Mouse (Mus musculus) heart, embryonic 13.5 days (tissue): ENCODE measurements at regions not wholly inside any gene's neighbourhood (a gene's known extent, or its start where the extent isn't known, plus 50 kb on each side); places are given as distances from the start of the nearest gene placed in this dataset.
A peak's percentile ranks its signal among the peaks of the same experiment; 100 is the strongest.

Experiments used
- ATAC-seq: fragments of 200-750 bp; cut with Nextera tagmentation; 2 replicates; pipeline ENCODE4 v1.8.0; 2017; ENCODE audit warnings: moderate TSS enrichment; ENCODE audit not compliant: insufficient number of reproducible peaks, low FRiP score, low TSS enrichment; ENCODE audit errors: extremely low read depth
- H3K27ac ChIP-seq: fragments of 300-500 bp; sonication (generic); replicated peaks from 2 replicates; pipeline ENCODE4 v1.5.1; 2015; ENCODE audit warnings: moderate library complexity, mild to moderate bottlenecking, inconsistent platforms
- H3K27me3 ChIP-seq: fragments of 300-500 bp; sonication (generic); replicated peaks from 2 replicates; pipeline ENCODE4 v1.6.1; 2015; ENCODE audit warnings: mild to moderate bottlenecking, inconsistent platforms
- H3K36me3 ChIP-seq: fragments of 300-500 bp; sonication (generic); 2 replicates; pipeline ENCODE4 v1.6.1; 2015; ENCODE audit warnings: mild to moderate bottlenecking, inconsistent platforms
- H3K4me1 ChIP-seq: fragments of 300-500 bp; sonication (generic); 2 replicates; pipeline ENCODE4 v1.6.1; 2015; ENCODE audit warnings: inconsistent platforms
- H3K4me2 ChIP-seq: fragments of 300-500 bp; sonication (generic); 2 replicates; pipeline ENCODE4 v1.6.1; 2015; ENCODE audit warnings: inconsistent platforms, mild to moderate bottlenecking, moderate library complexity
- H3K4me3 ChIP-seq: fragments of 300-500 bp; sonication (generic); 2 replicates; pipeline ENCODE4 v1.5.1; 2015; ENCODE audit warnings: moderate library complexity, mild to moderate bottlenecking, inconsistent platforms
- H3K9ac ChIP-seq: fragments of 300-500 bp; sonication (generic); 2 replicates; pipeline ENCODE4 v1.6.1; 2015; ENCODE audit warnings: inconsistent platforms, mild to moderate bottlenecking, moderate library complexity
- H3K9me3 ChIP-seq: fragments of 300-500 bp; sonication (generic); 2 replicates; pipeline ENCODE4 v1.6.1; 2016; ENCODE audit warnings: inconsistent platforms
- WGBS: fragments of 180-500 bp; shearing (Covaris S2); methylation state at CpG from one replicate; pipeline ENCODE4 v1.1.7; 2015; ENCODE audit warnings: mixed read lengths; 5-methylcytosine and 5-hydroxymethylcytosine counted together

- Histone ChIP-seq H3K27ac (peak overlapping the region; percentile 69), H3K4me1 (peaks cover 15% of the 10 kb centered on the region), H3K4me2 (peak overlapping the region; percentile 4; the same call in 1 of the 2 replicates), H3K9me3 (no peaks in the 10 kb centered on the region), H3K36me3 (no peaks in the 10 kb centered on the region), H3K27me3 (no peaks in the 10 kb centered on the region), H3K4me3 (no peak overlapping the region), H3K9ac (no peak overlapping the region)
- WGBS = 40% methylated on average over 5 of the region's 5 CpGs
- no peak for ATAC-seq
Observed at GRCm38 (mm10) chr14:86443921-86444835, 696.9 kb downstream of the Diaph3 start.

GRCm38 (mm10) chr14:86441895-86442679 lies 698.9 kb downstream of the Diaph3 start:
- no peaks in the 10 kb centered on the region for H3K36me3 ChIP-seq
- no peak overlapping the region for H3K4me3 ChIP-seq
- H3K9me3 ChIP-seq = no peaks in the 10 kb centered on the region
- no peak overlapping the region for H3K27ac ChIP-seq
- no peaks in the 10 kb centered on the region for H3K27me3 ChIP-seq
- no peak for ATAC-seq
- WGBS = 79% methylated on average over 9 of the region's 9 CpGs
- H3K4me2 ChIP-seq = no peak overlapping the region
- H3K9ac ChIP-seq = no peak overlapping the region
- H3K4me1 ChIP-seq = peaks cover 16% of the 10 kb centered on the region

GRCm38 (mm10) chr14:86437383-86437782 lies 703.7 kb downstream of the Diaph3 start:
- Histone ChIP-seq H3K9me3 (no peaks in the 10 kb centered on the region), H3K9ac (no peak overlapping the region), H3K4me1 (0 out of 2 replicates have a peak, but pooled peaks cover 2% of the 10 kb centered on the region), H3K27me3 (no peaks in the 10 kb centered on the region), H3K4me3 (no peak overlapping the region), H3K4me2 (no peak overlapping the region), H3K27ac (no peak overlapping the region), H3K36me3 (no peaks in the 10 kb centered on the region)
- WGBS = 67% methylated on average over 3 of the region's 3 CpGs
- no peak for ATAC-seq

GRCm38 (mm10) chr14:86435345-86435744 lies 705.7 kb downstream of the Diaph3 start:
- no peaks in the 10 kb centered on the region for H3K27me3 ChIP-seq
- 89% methylated on average over 2 of the region's 2 CpGs for WGBS
- no peak overlapping the region for H3K27ac ChIP-seq
- H3K4me2 ChIP-seq = no peak overlapping the region
- 0 out of 2 replicates have a peak, but pooled peaks cover 2% of the 10 kb centered on the region for H3K4me1 ChIP-seq
- no peak for ATAC-seq
- no peak overlapping the region for H3K9ac ChIP-seq
- H3K9me3 ChIP-seq = no peaks in the 10 kb centered on the region
- no peaks in the 10 kb centered on the region for H3K36me3 ChIP-seq
- H3K4me3 ChIP-seq = no peak overlapping the region

GRCm38 (mm10) chr14:86431215-86431816 lies 709.7 kb downstream of the Diaph3 start:
- H3K27ac ChIP-seq = no peak overlapping the region

GRCm38 (mm10) chr14:86421881-86422280 lies 719.2 kb downstream of the Diaph3 start:
- 70% methylated on average over 5 of the region's 5 CpGs for WGBS
- Histone ChIP-seq H3K27ac (no peak overlapping the region), H3K9ac (no peak overlapping the region), H3K4me2 (no peak overlapping the region), H3K4me1 (no peaks in the 10 kb centered on the region), H3K4me3 (no peak overlapping the region), H3K9me3 (no peaks in the 10 kb centered on the region), H3K36me3 (no peaks in the 10 kb centered on the region), H3K27me3 (no peaks in the 10 kb centered on the region)
- no peak for ATAC-seq

More at GRCm38 (mm10) chr14:86431215-86431816, 709.7 kb downstream of the Diaph3 start:
- no peaks in the 10 kb centered on the region for H3K27me3 ChIP-seq
- H3K36me3 ChIP-seq = no peaks in the 10 kb centered on the region
- H3K4me3 ChIP-seq = no peak overlapping the region
- H3K9me3 ChIP-seq = no peaks in the 10 kb centered on the region
- no peak overlapping the region for H3K9ac ChIP-seq
- no peak for ATAC-seq
- WGBS = 68% methylated on average over 6 of the region's 6 CpGs
- H3K4me1 ChIP-seq = no peaks in the 10 kb centered on the region
- no peak overlapping the region for H3K4me2 ChIP-seq

- Histone ChIP-seq H3K9ac (no peak overlapping the region), H3K4me1 (no peaks in the 10 kb centered on the region), H3K4me3 (no peak overlapping the region), H3K9me3 (no peaks in the 10 kb centered on the region), H3K4me2 (no peak overlapping the region), H3K27me3 (no peaks in the 10 kb centered on the region), H3K36me3 (no peaks in the 10 kb centered on the region), H3K27ac (no peak overlapping the region)
- 76% methylated on average over 3 of the region's 3 CpGs for WGBS
- no peak for ATAC-seq
Observed at GRCm38 (mm10) chr14:86419959-86420598, 721.0 kb downstream of the Diaph3 start.

GRCm38 (mm10) chr14:86396876-86397275 lies 744.2 kb downstream of the Diaph3 start:
- 93% methylated on average over 3 of the region's 3 CpGs for WGBS
- Histone ChIP-seq H3K9ac (no peak overlapping the region), H3K9me3 (no peaks in the 10 kb centered on the region), H3K27me3 (peaks cover 16% of the 10 kb centered on the region), H3K36me3 (no peaks in the 10 kb centered on the region), H3K27ac (no peak overlapping the region), H3K4me2 (no peak overlapping the region), H3K4me3 (no peak overlapping the region), H3K4me1 (peaks cover 6% of the 10 kb centered on the region)
- ATAC-seq = no peak

GRCm38 (mm10) chr14:86395951-86396361 lies 745.1 kb downstream of the Diaph3 start:
- peaks cover 16% of the 10 kb centered on the region for H3K27me3 ChIP-seq
- no peak overlapping the region for H3K27ac ChIP-seq
- H3K9ac ChIP-seq = peak overlapping the region; percentile 54; the same call in 1 of the 2 replicates
- H3K36me3 ChIP-seq = no peaks in the 10 kb centered on the region
- peaks cover 6% of the 10 kb centered on the region for H3K4me1 ChIP-seq
- H3K4me2 ChIP-seq = peak overlapping the region; percentile 65
- H3K4me3 ChIP-seq = peak overlapping the region; percentile 35
- H3K9me3 ChIP-seq = no peaks in the 10 kb centered on the region
- no peak for ATAC-seq
- 13% methylated on average over 9 of the region's 9 CpGs for WGBS

GRCm38 (mm10) chr14:86395531-86395930 lies 745.5 kb downstream of the Diaph3 start:
- no peak for ATAC-seq
- Histone ChIP-seq H3K4me3 (peak overlapping the region; percentile 35), H3K27me3 (peaks cover 16% of the 10 kb centered on the region), H3K9ac (peak overlapping the region; percentile 39; the same call in 1 of the 2 replicates), H3K4me2 (peak overlapping the region; percentile 65), H3K4me1 (peaks cover 6% of the 10 kb centered on the region), H3K9me3 (no peaks in the 10 kb centered on the region), H3K36me3 (no peaks in the 10 kb centered on the region), H3K27ac (no peak overlapping the region)
- WGBS = 28% methylated on average over 10 of the region's 10 CpGs

GRCm38 (mm10) chr14:86395068-86395467 lies 746.0 kb downstream of the Diaph3 start:
- Histone ChIP-seq H3K4me1 (peaks cover 6% of the 10 kb centered on the region), H3K27me3 (peaks cover 16% of the 10 kb centered on the region), H3K36me3 (no peaks in the 10 kb centered on the region), H3K9ac (no peak overlapping the region), H3K27ac (no peak overlapping the region), H3K9me3 (no peaks in the 10 kb centered on the region), H3K4me3 (no peak overlapping the region), H3K4me2 (no peak overlapping the region)
- 68% methylated on average over 7 of the region's 7 CpGs for WGBS
- no peak for ATAC-seq
